Mouse (Mus musculus) heart, postnatal 0 days (tissue): ENCODE measurements around the gene Klf15.

Experiments
- CTCF ChIP-seq: IDR thresholded peaks from 2 replicates; pipeline ENCODE4 v1.5.1; 2016; ENCODE audit warnings: antibody characterized with exemption, control low read depth, low read depth
- EP300 ChIP-seq: IDR thresholded peaks from 2 replicates; pipeline ENCODE4 v1.6.1; 2016; ENCODE audit warnings: antibody characterized with exemption, low read depth

DNA sequence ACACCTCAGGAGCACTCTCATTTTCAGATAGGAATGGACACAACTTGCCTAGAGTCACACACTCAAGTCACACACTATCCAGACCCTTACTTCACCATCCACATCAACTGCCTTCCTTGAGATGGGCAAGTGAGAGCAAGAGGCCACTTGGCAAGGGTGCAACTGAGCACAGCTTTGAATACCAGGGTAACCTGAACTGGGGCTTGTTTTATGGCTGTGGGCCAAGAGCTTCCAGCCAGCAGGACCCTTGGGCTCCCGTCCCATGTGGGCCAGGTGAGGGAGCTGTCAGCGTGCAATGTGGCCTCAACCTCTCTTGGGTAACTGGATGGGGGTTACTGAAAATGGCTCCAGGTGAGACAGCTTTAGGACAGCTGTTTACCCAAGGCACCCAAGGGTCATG is 5.0 kb upstream of the Klf15 start:
- TF ChIP-seq CTCF (no peak), EP300 (no peak)
